10 mouse cellular contexts compared by ENCODE assay signal in genomic region chr12:27565965-27566507, GRCm38 (mm10).
DNase-seq lines count a peak whose midpoint lies in the region; ATAC-seq lines count a peak whose summit lies in the region.
"Had no signal": no experiment of that assay in that cellular context is flagged by ENCODE, and none has a peak within 500 bp of the region (broad histone marks: within the 10 kb centered on the region; RNA-seq: fewer than 3 reads in every experiment).

No protein-coding gene starts in this region.

- H3K36me3 ChIP-seq in forebrain, embryonic 13.5 days (ENCODE audit: poor library complexity, severe bottlenecking) = no peaks in the 10 kb centered on the region
- H3K36me3 ChIP-seq in limb, embryonic 10.5 days = no peaks in the 10 kb centered on the region
- no peaks in the 10 kb centered on the region for H3K36me3 ChIP-seq in neural tube, embryonic 12.5 days
- no peaks in the 10 kb centered on the region for H3K36me3 ChIP-seq in kidney, embryonic 16.5 days (ENCODE audit: insufficient read depth, low read length)

- H3K9me3 ChIP-seq in forebrain, embryonic 13.5 days (replicated peaks) = no peaks in the 10 kb centered on the region
- H3K9me3 ChIP-seq in limb, embryonic 10.5 days (replicated peaks) = no peaks in the 10 kb centered on the region
- H3K9me3 ChIP-seq in neural tube, embryonic 12.5 days = no peaks in the 10 kb centered on the region
- no peaks in the 10 kb centered on the region for H3K9me3 ChIP-seq in kidney, embryonic 16.5 days (ENCODE audit: low read length)

- peak; percentile 90 for ATAC-seq in forebrain, embryonic 13.5 days
- ATAC-seq in neural tube, embryonic 12.5 days (ENCODE audit: low FRiP score, low read depth) = peak; percentile 96
- no peak for ATAC-seq in kidney, embryonic 16.5 days (ENCODE audit: low FRiP score, low TSS enrichment)

- H3K4me1 ChIP-seq in forebrain, embryonic 13.5 days = peaks cover 48% of the 10 kb centered on the region
- H3K4me1 ChIP-seq in limb, embryonic 10.5 days = peaks cover 55% of the 10 kb centered on the region
- H3K4me1 ChIP-seq in neural tube, embryonic 12.5 days = peaks cover 32% of the 10 kb centered on the region
- no peaks in the 10 kb centered on the region for H3K4me1 ChIP-seq in kidney, embryonic 16.5 days (ENCODE audit: insufficient read depth, low read length)

- peak; percentile 48 for DNase-seq in embryo, embryonic 9.5 days (ENCODE audit: extremely low spot score)
- peak; percentile 54 for DNase-seq in limb, embryonic 10.5 days (ENCODE audit: low spot score)
- no peak for DNase-seq in gastrocnemius, postnatal 14 days
- no peak for DNase-seq in urinary bladder, adult 2 months (ENCODE audit: low spot score)
- DNase-seq in yolk sac, embryonic 10.5 days (ENCODE audit: low spot score) = no peak
- DNase-seq: lung, adult 18-20 months had no signal

- H3K27me3 ChIP-seq in forebrain, embryonic 13.5 days = no peaks in the 10 kb centered on the region
- H3K27me3 ChIP-seq in limb, embryonic 10.5 days (ENCODE audit: low read depth, poor library complexity, severe bottlenecking) = no peaks in the 10 kb centered on the region
- H3K27me3 ChIP-seq in neural tube, embryonic 12.5 days (replicated peaks) = no peaks in the 10 kb centered on the region
- H3K27me3 ChIP-seq in kidney, embryonic 16.5 days (ENCODE audit: insufficient read depth, low read length) = no peaks in the 10 kb centered on the region

- peak overlapping the region; percentile 95 for H3K27ac ChIP-seq in forebrain, embryonic 13.5 days
- peak overlapping the region; percentile 84 for H3K27ac ChIP-seq in limb, embryonic 10.5 days
- peak overlapping the region; percentile 87 for H3K27ac ChIP-seq in neural tube, embryonic 12.5 days
- no peak overlapping the region for H3K27ac ChIP-seq in kidney, embryonic 16.5 days (ENCODE audit: low read length)
- H3K27ac ChIP-seq: kidney, postnatal 0 days had no signal

- WGBS in forebrain, embryonic 13.5 days = 6% methylated on average over 8 of the region's 8 CpGs
- 43% methylated on average over 8 of the region's 8 CpGs for WGBS in limb, embryonic 10.5 days
- 13% methylated on average over 8 of the region's 8 CpGs for WGBS in neural tube, embryonic 12.5 days
- WGBS in kidney, embryonic 16.5 days = 46% methylated on average over 8 of the region's 8 CpGs

- peak overlapping the region; percentile 17; the same call in 1 of the 2 replicates for H3K4me3 ChIP-seq in forebrain, embryonic 13.5 days
- H3K4me3 ChIP-seq in limb, embryonic 10.5 days = peak overlapping the region; percentile 19; the same call in 1 of the 2 replicates
- no peak overlapping the region for H3K4me3 ChIP-seq in neural tube, embryonic 12.5 days
- H3K4me3 ChIP-seq in kidney, embryonic 16.5 days (ENCODE audit: low read length) = no peak overlapping the region

- peak overlapping the region; percentile 47 for H3K9ac ChIP-seq in forebrain, embryonic 13.5 days
- peak overlapping the region; percentile 27; the same call in 1 of the 2 replicates for H3K9ac ChIP-seq in neural tube, embryonic 12.5 days
- no peak overlapping the region for H3K9ac ChIP-seq in kidney, embryonic 16.5 days (replicated peaks; ENCODE audit: low read length)

- intact Hi-C loops in gastrocnemius, postnatal 14 days (cut with DNase I; ENCODE audit: low total_unique reads) = no loop called here

- peak overlapping the region; percentile 49 for H3K4me2 ChIP-seq in forebrain, embryonic 13.5 days
- peak overlapping the region; percentile 45 for H3K4me2 ChIP-seq in neural tube, embryonic 12.5 days (replicated peaks)
- no peak overlapping the region for H3K4me2 ChIP-seq in kidney, embryonic 16.5 days (replicated peaks; ENCODE audit: low read depth, low read length)

Comparison
In these comparisons a context has a peak if more than half of its experiments do, and no peak if none do; other contexts are left out.
1. DNase-seq: peak in embryo, embryonic 9.5 days (single experiment) and limb, embryonic 10.5 days (single experiment); none in gastrocnemius, postnatal 14 days (single experiment), urinary bladder, adult 2 months (single experiment) and yolk sac, embryonic 10.5 days (single experiment).
2. H3K4me3 ChIP-seq: peak in forebrain, embryonic 13.5 days (single experiment) and limb, embryonic 10.5 days (single experiment); none in neural tube, embryonic 12.5 days (single experiment) and kidney, embryonic 16.5 days (single experiment).